ENCODE assay signal across 27 mouse cellular contexts in the genomic region with DNA sequence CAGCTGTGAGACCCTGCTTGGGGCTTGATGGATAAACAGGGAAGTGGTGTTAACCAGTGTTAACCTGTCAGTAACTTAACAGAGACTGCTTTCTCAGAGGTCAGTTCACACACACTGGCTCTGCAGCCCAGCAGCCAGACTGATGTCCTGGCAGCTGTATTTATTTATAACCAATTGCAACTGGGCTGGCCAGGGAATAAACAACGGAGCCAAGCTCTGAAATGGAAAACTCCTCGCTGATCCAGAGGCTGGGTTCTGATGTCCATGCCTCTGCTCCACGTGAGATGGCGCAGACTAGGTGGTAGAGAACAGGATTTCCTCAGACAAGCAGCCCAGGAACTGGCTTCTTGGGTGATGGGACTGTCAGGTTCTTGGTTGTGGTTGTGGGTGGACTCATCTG. TPM values are rescaled to one million over a fixed set of nuclear protein-coding genes. Genes with fewer than 3 reads are reported as not detected.
A peak's percentile ranks its signal among the peaks of the same experiment; 100 is the strongest.
DNase-seq lines count a peak whose midpoint lies in the region; ATAC-seq and TF ChIP-seq lines count a peak whose summit lies in the region.
"Had no signal": no experiment of that assay in that cellular context is flagged by ENCODE, and none has a peak within 500 bp of the region (broad histone marks: within the 10 kb centered on the region; RNA-seq: fewer than 3 reads in every experiment).

No protein-coding gene starts in this region.

- H3K9ac ChIP-seq in liver, adult 2 months (ENCODE audit: low read depth, low read length) = no peak overlapping the region
- H3K9ac ChIP-seq in liver, postnatal 0 days (replicated peaks) = no peak overlapping the region
- no peak overlapping the region for H3K9ac ChIP-seq in stomach, embryonic 15.5 days
- H3K9ac ChIP-seq: embryonic facial prominence, embryonic 12.5 days; forebrain, embryonic 13.5 days; limb, embryonic 15.5 days had no signal

- H3K79me2 ChIP-seq in liver, adult 2 months (ENCODE audit: control insufficient read depth, insufficient read depth, low read length) = no peaks in the 10 kb centered on the region

- WGBS in liver, adult 2 months = 41% methylated on average over 4 of the region's 4 CpGs
- WGBS in liver, postnatal 0 days (ENCODE audit: insufficient replicate concordance) = 54% methylated on average over 4 of the region's 4 CpGs
- 51% methylated on average over 4 of the region's 4 CpGs for WGBS in stomach, embryonic 15.5 days

- ATAC-seq in liver, postnatal 0 days = no peak
- no peak for ATAC-seq in stomach, embryonic 15.5 days (ENCODE audit: insufficient read depth, low FRiP score, low read depth)
- ATAC-seq: forebrain, embryonic 13.5 days; hindbrain, embryonic 16.5 days had no signal

- intact Hi-C loops in gastrocnemius, postnatal 36 days (cut with DNase I) = no loop called here

- no peak for TF ChIP-seq CTCF in liver, adult 2 months (IDR thresholded peaks at IDR 0.05; ENCODE audit: low read depth, low read length)
- no peak for TF ChIP-seq CTCF in liver, postnatal 0 days (IDR thresholded peaks at IDR 0.05; ENCODE audit: low read depth)

- no peaks in the 10 kb centered on the region for H3K9me3 ChIP-seq in liver, postnatal 0 days (ENCODE audit: low read length)
- no peaks in the 10 kb centered on the region for H3K9me3 ChIP-seq in stomach, embryonic 15.5 days
- H3K9me3 ChIP-seq: embryonic facial prominence, embryonic 12.5 days; forebrain, embryonic 13.5 days; limb, embryonic 15.5 days had no signal

- 0 out of 2 replicates have a peak overlapping the region, but pooled peaks have one; percentile 24 for H3K27ac ChIP-seq in liver, adult 2 months (replicated peaks; ENCODE audit: insufficient read depth, low read depth, low read length)
- no peak overlapping the region for H3K27ac ChIP-seq in liver, postnatal 0 days (ENCODE audit: low read depth)
- H3K27ac ChIP-seq in stomach, embryonic 15.5 days = peak overlapping the region; percentile 38; the same call in 1 of the 2 replicates
- H3K27ac ChIP-seq: embryonic facial prominence, embryonic 12.5 days; forebrain, embryonic 13.5 days; kidney, postnatal 0 days; limb, embryonic 15.5 days had no signal

- no peak for TF ChIP-seq EP300 in liver, postnatal 0 days (IDR thresholded peaks at IDR 0.05; ENCODE audit: low read depth)

- H3K4me2 ChIP-seq in liver, postnatal 0 days (ENCODE audit: low read depth, low read length) = no peak overlapping the region
- H3K4me2 ChIP-seq in stomach, embryonic 15.5 days = no peak overlapping the region
- H3K4me2 ChIP-seq: embryonic facial prominence, embryonic 12.5 days; forebrain, embryonic 13.5 days; limb, embryonic 15.5 days had no signal

- H3K36me3 ChIP-seq in liver, adult 2 months (ENCODE audit: control insufficient read depth, insufficient read depth, low read length) = no peaks in the 10 kb centered on the region
- no peaks in the 10 kb centered on the region for H3K36me3 ChIP-seq in liver, postnatal 0 days (replicated peaks; ENCODE audit: insufficient read depth, low read length)
- no peaks in the 10 kb centered on the region for H3K36me3 ChIP-seq in stomach, embryonic 15.5 days
- H3K36me3 ChIP-seq: embryonic facial prominence, embryonic 12.5 days; limb, embryonic 15.5 days had no signal

- no peaks in the 10 kb centered on the region for H3K4me1 ChIP-seq in liver, adult 2 months (ENCODE audit: control insufficient read depth, insufficient read depth, low read length)
- H3K4me1 ChIP-seq in liver, postnatal 0 days (ENCODE audit: insufficient read depth) = no peaks in the 10 kb centered on the region
- H3K4me1 ChIP-seq in stomach, embryonic 15.5 days = peaks cover 14% of the 10 kb centered on the region; the same call in 1 of the 2 replicates
- H3K4me1 ChIP-seq: forebrain, embryonic 13.5 days; limb, embryonic 15.5 days had no signal

- DNase-seq in gastrocnemius, adult 8-10 months (ENCODE audit: low spot score in 2 of 2) = peak; percentile 31 to 54
- DNase-seq in gastrocnemius, postnatal 36 days = no peak
- DNase-seq in liver, adult 2 months (ENCODE audit: extremely low read depth, low read depth, low spot score) = no peak
- no peak for DNase-seq in liver, postnatal 0 days
- peak; percentile 60 for DNase-seq in lung, postnatal 10 days
- no peak for DNase-seq in neural tube, embryonic 10.5 days (ENCODE audit: extremely low spot score, low spot score)
- DNase-seq in thymus, adult 18-20 months = no peak
- DNase-seq: adrenal gland, postnatal 25 days; cerebellum, adult 11 months; cerebellum, postnatal 10 days; kidney, adult 18-20 months; thymus, adult 2 months had no signal

- no peak for TF ChIP-seq POLR2A in liver, adult 2 months (IDR thresholded peaks at IDR 0.05; ENCODE audit: extremely low read depth, insufficient read depth, low read length)

- no peak overlapping the region for H3K4me3 ChIP-seq in liver, adult 2 months (ENCODE audit: insufficient read depth, low read depth, low read length)
- no peak overlapping the region for H3K4me3 ChIP-seq in liver, postnatal 0 days (ENCODE audit: low read depth, low read length)
- no peak overlapping the region for H3K4me3 ChIP-seq in stomach, embryonic 15.5 days (replicated peaks)
- H3K4me3 ChIP-seq: embryonic facial prominence, embryonic 12.5 days; erythroblast, embryonic 14.5 days; forebrain, embryonic 13.5 days; limb, embryonic 15.5 days had no signal

- no peaks in the 10 kb centered on the region; the same call in 1 of the 2 replicates for H3K27me3 ChIP-seq in liver, adult 2 months (ENCODE audit: control insufficient read depth, insufficient read depth, low read length)
- no peaks in the 10 kb centered on the region for H3K27me3 ChIP-seq in liver, postnatal 0 days (ENCODE audit: insufficient read depth, low read length)
- no peaks in the 10 kb centered on the region for H3K27me3 ChIP-seq in stomach, embryonic 15.5 days (replicated peaks)
- H3K27me3 ChIP-seq: embryonic facial prominence, embryonic 12.5 days; forebrain, embryonic 13.5 days; limb, embryonic 15.5 days had no signal

RNA-seq across cellular contexts. Expression of a gene that starts 2.3 kb away (rescaled TPM):
- not detected for total RNA-seq in gastrocnemius, adult 8-10 months (2022)
- not detected for total RNA-seq in gastrocnemius, postnatal 36 days (2021)
- not detected in 2 replicates for total RNA-seq in liver, adult 2 months (2014; rRNA removed)
- polyA plus RNA-seq in liver, adult 2 months (2012; rRNA removed) = not detected in 2 replicates
- not detected in 2 replicates for polyA plus RNA-seq in liver, postnatal 0 days (2015; fragmentation: Nextera tagmentation; extraction: Ambion mirVana)
- 3.1 and 3.4 TPM in 2 replicates for polyA plus RNA-seq in stomach, embryonic 15.5 days (2015; fragmentation: Nextera tagmentation; extraction: Ambion mirVana)
- total RNA-seq: adrenal gland, postnatal 25 days; hematopoietic stem cell, adult 5-6 weeks; layer of hippocampus, adult 18-20 months; left cerebral cortex, adult 18-20 months; left cerebral cortex, postnatal 36 days; megakaryocyte-erythroid progenitor cell, adult 5-6 weeks; MEL; midbrain, postnatal 0 days had no signal
- polyA plus RNA-seq: erythroblast, embryonic 14.5 days; forebrain, embryonic 13.5 days; hindbrain, embryonic 16.5 days; liver, embryonic 16.5 days; midbrain, postnatal 0 days had no signal

RNA-seq across cellular contexts. Expression of a gene that starts 18.7 kb away (rescaled TPM):
- 10 to 100 TPM in 1 of 4 experiments, 1 to 10 TPM in 3; 8.1 to 10.8 (median 9.0) TPM for total RNA-seq in gastrocnemius, adult 8-10 months (2022)
- 10 to 100 TPM in 1 of 2 experiments, 1 to 10 TPM in 1; 9.7 to 11.5 TPM for total RNA-seq in gastrocnemius, postnatal 36 days (2021)
- total RNA-seq in liver, adult 2 months (2014; rRNA removed) = 8.9 and 10.3 TPM in 2 replicates
- 29.2 and 29.5 TPM in 2 replicates for polyA plus RNA-seq in liver, adult 2 months (2012; rRNA removed)
- 4.7 and 5.2 TPM in 2 replicates for polyA plus RNA-seq in liver, postnatal 0 days (2015; fragmentation: Nextera tagmentation; extraction: Ambion mirVana)
- 14.5 and 15.2 TPM in 2 replicates for polyA plus RNA-seq in stomach, embryonic 15.5 days (2015; fragmentation: Nextera tagmentation; extraction: Ambion mirVana)

RNA-seq across cellular contexts. Expression of a gene that starts 34.8 kb away (rescaled TPM):
- 100 to 1,000 TPM; 348 to 580 (median 436) TPM for total RNA-seq in gastrocnemius, adult 8-10 months (2022)
- 100 to 1,000 TPM; 310 to 370 TPM for total RNA-seq in gastrocnemius, postnatal 36 days (2021)
- 713 and 1,049 TPM in 2 replicates for total RNA-seq in liver, adult 2 months (2014; rRNA removed)
- polyA plus RNA-seq in liver, adult 2 months (2012; rRNA removed) = 880 and 922 TPM in 2 replicates
- polyA plus RNA-seq in liver, postnatal 0 days (2015; fragmentation: Nextera tagmentation; extraction: Ambion mirVana) = 382 and 393 TPM in 2 replicates
- 516 and 531 TPM in 2 replicates for polyA plus RNA-seq in stomach, embryonic 15.5 days (2015; fragmentation: Nextera tagmentation; extraction: Ambion mirVana)

RNA-seq across cellular contexts. Expression of a gene that starts 42.5 kb away (rescaled TPM):
- total RNA-seq in gastrocnemius, adult 8-10 months (2022) = not detected
- total RNA-seq in gastrocnemius, postnatal 36 days (2021) = not detected
- 0.09 TPM in 1 of 2 replicates, not detected in the other for total RNA-seq in liver, adult 2 months (2014; rRNA removed)
- polyA plus RNA-seq in liver, adult 2 months (2012; rRNA removed) = 0.09 and 0.16 TPM in 2 replicates
- polyA plus RNA-seq in liver, postnatal 0 days (2015; fragmentation: Nextera tagmentation; extraction: Ambion mirVana) = 0.08 and 0.11 TPM in 2 replicates
- polyA plus RNA-seq in stomach, embryonic 15.5 days (2015; fragmentation: Nextera tagmentation; extraction: Ambion mirVana) = 5.5 and 6.0 TPM in 2 replicates
- total RNA-seq: adrenal gland, postnatal 25 days; hematopoietic stem cell, adult 5-6 weeks; layer of hippocampus, adult 18-20 months; left cerebral cortex, adult 18-20 months; left cerebral cortex, postnatal 36 days; megakaryocyte-erythroid progenitor cell, adult 5-6 weeks; MEL; midbrain, postnatal 0 days had no signal
- polyA plus RNA-seq: erythroblast, embryonic 14.5 days; forebrain, embryonic 13.5 days; hindbrain, embryonic 16.5 days; limb, embryonic 15.5 days; midbrain, postnatal 0 days had no signal

Comparison
In these comparisons a context has a peak if more than half of its experiments do, and no peak if none do; other contexts are left out.
1. DNase-seq: peak in gastrocnemius, adult 8-10 months (2 of 2) and lung, postnatal 10 days (single experiment); none in gastrocnemius, postnatal 36 days (0 of 2), liver, adult 2 months (single experiment), liver, postnatal 0 days (single experiment), neural tube, embryonic 10.5 days (single experiment) and thymus, adult 18-20 months (0 of 2).